Mouse (Mus musculus) lung, adult 2 months (tissue): ENCODE data around the gene Lama1.

Source experiments
- CTCF ChIP-seq: fragments of 200-500 bp; IDR thresholded peaks from 2 replicates; pipeline ENCODE4 v1.5.1; 2011; ENCODE audit warnings: mild to moderate bottlenecking, low read length, control low read depth; ENCODE audit not compliant: insufficient read depth
- POLR2A ChIP-seq: fragments of 200-500 bp; IDR thresholded peaks from 2 replicates; pipeline ENCODE4 v1.6.1; 2011; ENCODE audit warnings: low read depth, mild to moderate bottlenecking, control low read depth, low read length, borderline replicate concordance; ENCODE audit errors: extremely low read depth

DNA sequence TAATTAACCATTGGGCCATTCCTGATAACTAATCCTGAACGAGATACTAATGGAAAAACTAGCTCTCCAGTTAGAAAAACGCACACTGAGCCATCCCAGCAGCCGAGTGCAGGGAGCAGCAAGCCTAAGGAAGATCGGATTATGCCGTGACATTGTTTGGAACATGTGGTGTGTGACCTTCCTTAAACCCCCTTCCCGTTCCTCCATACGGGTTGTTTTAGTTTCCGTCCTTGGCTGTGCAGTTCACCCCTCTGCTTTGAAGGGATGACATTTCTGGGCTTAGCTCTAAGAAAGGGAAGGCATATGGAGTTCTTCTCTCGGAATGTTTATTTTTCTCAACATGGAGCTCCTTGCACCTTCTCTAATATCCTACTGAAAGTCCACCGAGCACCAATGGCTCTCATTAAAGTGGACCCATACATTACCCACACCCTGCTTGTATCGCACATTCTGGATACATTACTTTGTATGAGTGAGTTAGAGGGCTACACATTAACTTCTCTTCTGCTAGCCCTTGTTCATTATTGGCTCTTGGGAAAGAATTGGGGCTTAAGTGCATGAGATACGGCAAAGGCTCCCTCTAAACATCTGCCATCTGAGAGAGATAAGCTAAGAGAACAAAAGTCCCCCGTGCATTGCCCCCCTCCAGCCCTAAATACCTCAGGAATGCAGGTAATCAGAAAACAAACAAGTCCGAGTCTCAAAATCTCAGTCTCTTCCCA, 11.9 kb upstream of the Lama1 start:
- TF ChIP-seq CTCF = no peak
- TF ChIP-seq POLR2A = no peak
